Mouse (Mus musculus) hindbrain, embryonic 11.5 days (tissue): ENCODE measurements around the gene Naa40. TPM values are rescaled to one million over a fixed set of nuclear protein-coding genes. Genes with fewer than 3 reads are reported as not detected.

Experiments used
- ATAC-seq: fragments of 200-750 bp; cut with Nextera tagmentation; 2 replicates; pipeline ENCODE4 v1.8.0; 2017; ENCODE audit warnings: mild to moderate bottlenecking, moderate TSS enrichment, moderate library complexity; ENCODE audit not compliant: low FRiP score
- DNase-seq: peaks from one replicate; pipeline ENCODE4 v3.0.0-alpha.2; 2015; ENCODE audit warnings: low spot score
- H3K27ac ChIP-seq: fragments of 300-500 bp; sonication (generic); 2 replicates; pipeline ENCODE4 v1.5.1; 2014; ENCODE audit warnings: mild to moderate bottlenecking, low read depth, low read length
- H3K27me3 ChIP-seq: fragments of 300-500 bp; sonication (generic); 2 replicates; pipeline ENCODE4 v1.6.1; 2014; ENCODE audit warnings: mild to moderate bottlenecking, low read length, moderate library complexity, mixed read lengths; ENCODE audit not compliant: control insufficient read depth, insufficient read depth
- H3K36me3 ChIP-seq: fragments of 300-500 bp; sonication (generic); 2 replicates; pipeline ENCODE4 v1.6.1; 2014; ENCODE audit warnings: mild to moderate bottlenecking, low read length, moderate library complexity, mixed read lengths; ENCODE audit not compliant: control insufficient read depth, insufficient read depth
- H3K4me1 ChIP-seq: fragments of 300-500 bp; sonication (generic); replicated peaks from 2 replicates; pipeline ENCODE4 v1.6.1; 2014; ENCODE audit warnings: low read length, mixed read lengths; ENCODE audit not compliant: control insufficient read depth, insufficient read depth
- H3K4me2 ChIP-seq: fragments of 300-500 bp; sonication (generic); replicated peaks from 2 replicates; pipeline ENCODE4 v1.6.1; 2014; ENCODE audit warnings: mild to moderate bottlenecking, low read depth, low read length
- H3K4me3 ChIP-seq: fragments of 300-500 bp; sonication (generic); 2 replicates; pipeline ENCODE4 v1.5.1; 2014; ENCODE audit warnings: low read depth, low read length
- H3K9ac ChIP-seq: fragments of 300-500 bp; sonication (generic); 2 replicates; pipeline ENCODE4 v1.6.1; 2014; ENCODE audit warnings: low read depth, low read length
- H3K9me3 ChIP-seq: fragments of 300-500 bp; sonication (generic); 2 replicates; pipeline ENCODE4 v1.6.1; 2016; ENCODE audit warnings: low read length; ENCODE audit not compliant: control insufficient read depth
- WGBS: fragments of 180-500 bp; shearing (Covaris S2); extraction: QIAGEN DNeasy Blood & Tissue Kit; methylation state at CpG from one replicate; pipeline ENCODE4 v1.1.7; 2014; 5-methylcytosine and 5-hydroxymethylcytosine counted together
- polyA plus RNA-seq: library from polyadenylated mRNA; unstranded; fragments of >200 nt; fragmentation: Nextera tagmentation; extraction: Ambion mirVana; gene quantifications from 2 replicates; pipeline ENCODE4 v1.2.1, GENCODE M21; 2014

Gene Naa40
- polyA plus RNA-seq, 1 experiment from 2014 or later: 79.9 TPM

DNA sequence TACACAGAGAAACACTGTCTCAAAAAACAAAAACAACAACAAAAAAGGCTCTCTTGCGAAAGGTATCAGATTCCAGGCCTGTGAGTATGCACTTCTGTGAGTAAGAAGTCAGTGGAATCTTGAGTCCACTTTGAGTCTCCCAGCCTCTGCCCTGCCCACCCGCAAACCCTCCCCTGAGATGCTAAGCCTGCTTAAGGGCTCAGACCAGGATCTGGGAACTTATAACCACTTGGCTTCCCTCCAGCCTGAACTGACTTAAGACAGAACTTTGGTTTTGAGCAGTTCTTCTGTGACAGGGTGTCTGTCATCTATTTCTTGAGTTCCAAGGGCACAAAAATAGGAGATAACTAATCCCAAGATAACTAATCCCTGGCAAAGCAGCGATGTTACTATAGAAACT, 28.0 kb downstream of the Naa40 start:
- Histone ChIP-seq H3K9me3 (no peaks in the 10 kb centered on the region), H3K27ac (no peak overlapping the region), H3K27me3 (no peaks in the 10 kb centered on the region), H3K4me3 (no peak overlapping the region), H3K9ac (no peak overlapping the region), H3K4me1 (peaks cover 8% of the 10 kb centered on the region), H3K36me3 (0 out of 2 replicates have a peak, but pooled peaks cover 6% of the 10 kb centered on the region), H3K4me2 (no peak overlapping the region)
- ATAC-seq (no peak), DNase-seq (no peak)
- 94% methylated on average over 3 of the region's 3 CpGs for WGBS

DNA sequence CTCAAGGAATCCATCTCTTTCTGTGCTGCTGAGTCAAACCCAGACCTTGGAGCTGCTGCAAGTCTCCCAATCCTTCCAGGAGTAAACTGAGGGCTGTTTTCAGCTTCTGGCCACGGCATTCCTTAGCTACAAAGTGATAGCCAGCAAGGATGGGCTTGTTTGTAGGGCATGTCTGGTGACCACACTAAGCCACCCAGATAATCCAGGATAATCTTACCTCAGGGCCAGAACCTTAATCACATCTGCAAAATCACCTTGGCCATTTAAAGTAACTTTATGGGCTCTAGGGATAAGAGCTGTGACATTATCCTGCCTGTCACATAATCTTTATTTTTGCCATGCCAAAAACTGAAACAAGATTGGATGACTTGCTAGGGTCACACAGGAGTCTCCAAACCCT, 28.8 kb downstream of the Naa40 start:
- WGBS: 100% methylated on average over 1 of the region's 1 CpGs
- no peak overlapping the region for H3K4me3 ChIP-seq
- no peak overlapping the region for H3K4me2 ChIP-seq
- 0 out of 2 replicates have a peak, but pooled peaks cover 6% of the 10 kb centered on the region for H3K36me3 ChIP-seq
- H3K4me1 ChIP-seq: peaks cover 8% of the 10 kb centered on the region
- H3K9me3 ChIP-seq: no peaks in the 10 kb centered on the region
- no peak for DNase-seq
- no peak overlapping the region for H3K9ac ChIP-seq
- ATAC-seq: no peak
- no peak overlapping the region for H3K27ac ChIP-seq
- no peaks in the 10 kb centered on the region for H3K27me3 ChIP-seq

DNA sequence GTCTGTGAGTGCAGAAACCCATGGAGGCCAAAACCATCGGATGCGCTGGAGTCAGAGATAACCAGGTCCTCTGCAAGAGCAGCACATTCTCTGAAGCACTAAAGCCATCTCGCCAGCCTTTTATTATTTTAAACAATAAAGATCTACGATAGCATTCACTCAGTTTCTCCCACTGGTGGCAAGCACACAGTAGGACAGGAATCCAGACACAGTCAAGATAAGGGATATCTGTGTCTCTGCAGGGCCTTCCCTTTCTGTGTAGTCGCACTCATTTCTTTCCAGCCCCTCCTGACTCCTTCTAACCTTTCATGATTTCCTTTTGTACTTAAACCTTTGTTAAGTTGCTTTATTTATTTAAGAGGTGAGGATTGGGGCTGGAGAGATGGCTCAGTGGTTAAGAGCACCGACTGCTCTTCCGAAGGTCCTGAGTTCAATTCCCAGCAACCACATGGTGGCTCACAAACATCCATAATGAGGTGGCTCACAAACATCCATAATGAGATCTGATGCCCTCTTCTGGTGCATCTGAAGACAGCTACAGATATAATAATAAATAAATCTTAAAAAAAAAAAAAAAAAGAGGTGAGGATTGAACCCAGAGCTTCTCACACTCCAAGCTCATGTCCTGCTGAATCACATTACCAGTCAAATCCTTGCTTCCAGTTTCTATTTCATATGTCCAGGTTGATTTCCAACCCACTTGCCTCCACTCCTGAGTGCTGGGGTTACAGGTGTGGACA, 30.9 kb downstream of the Naa40 start:
- ATAC-seq: no peak
- no peak overlapping the region for H3K9ac ChIP-seq
- no peak overlapping the region for H3K4me2 ChIP-seq
- H3K4me3 ChIP-seq: no peak overlapping the region
- no peaks in the 10 kb centered on the region for H3K27me3 ChIP-seq
- H3K4me1 ChIP-seq: peaks cover 2% of the 10 kb centered on the region
- no peaks in the 10 kb centered on the region for H3K9me3 ChIP-seq
- DNase-seq: no peak
- 86% methylated on average over 7 of the region's 7 CpGs for WGBS
- no peak overlapping the region for H3K27ac ChIP-seq
- 0 out of 2 replicates have a peak, but pooled peaks cover 6% of the 10 kb centered on the region for H3K36me3 ChIP-seq

DNA sequence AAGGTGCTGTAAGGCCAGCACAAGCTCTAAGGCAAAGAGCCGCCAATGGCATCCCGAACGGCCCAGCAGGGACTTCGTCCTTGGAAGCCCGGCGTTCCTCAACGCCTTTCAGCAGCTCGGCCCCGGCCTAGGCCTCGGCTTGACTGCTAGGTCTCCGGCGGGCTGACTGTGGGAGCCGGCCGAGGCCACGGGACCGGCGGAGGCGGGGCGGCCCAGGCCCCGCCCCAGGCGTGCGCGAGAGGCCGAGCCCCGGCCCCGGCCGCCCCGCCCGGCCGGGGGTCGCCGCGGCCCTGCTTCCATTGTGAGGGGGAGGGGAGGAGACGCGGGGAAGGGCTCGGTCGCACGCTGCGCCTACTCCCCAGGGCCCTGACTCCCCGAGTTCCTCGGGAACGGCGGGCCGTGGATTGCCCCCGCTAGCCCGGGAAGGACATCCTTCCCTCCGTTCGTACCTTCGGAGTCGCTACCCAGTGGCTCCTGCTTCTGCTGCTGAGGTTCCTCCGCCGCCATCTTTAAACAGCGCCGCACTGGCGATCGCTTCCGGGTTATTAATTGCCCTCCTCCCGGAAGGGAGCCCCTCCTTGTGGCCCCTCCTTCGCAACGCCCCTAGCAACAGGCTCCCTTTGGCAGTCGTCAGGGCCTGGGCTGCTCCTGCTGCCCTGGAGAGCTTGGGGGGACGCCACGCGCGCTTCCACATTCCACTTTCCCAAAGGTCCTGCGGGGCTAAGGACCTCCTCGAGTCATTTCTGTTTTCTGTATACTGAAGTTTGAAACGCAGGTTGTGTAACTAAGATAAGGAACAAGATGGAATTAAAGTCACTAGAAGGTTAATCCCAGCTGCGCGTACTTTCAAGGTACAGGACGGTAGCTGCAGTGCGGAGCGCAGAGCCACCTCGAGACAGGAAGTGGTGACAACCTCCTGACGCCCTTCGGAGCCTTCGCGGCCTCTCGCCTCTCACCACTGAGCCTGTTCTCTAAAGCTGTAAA, 34.9 kb downstream of the Naa40 start, which contains the start of gene Otub1:
Gene Otub1 (minus strand): TSS at position 564 of the 984 bp plus-strand sequence.
- Histone ChIP-seq H3K4me3 (peak within 1 kb of the TSS; percentile 73), H3K9ac (peak within 1 kb of the TSS; percentile 85), H3K4me2 (peak within 1 kb of the TSS; percentile 72), H3K36me3 (peaks cover 5% of the 10 kb centered on the region; the same call in 1 of the 2 replicates), H3K27me3 (no peaks in the 10 kb centered on the region), H3K9me3 (no peaks in the 10 kb centered on the region), H3K4me1 (peaks cover 4% of the 10 kb centered on the region), H3K27ac (peak within 1 kb of the TSS; percentile 97)
- peak; percentile 99 for ATAC-seq
- peak; percentile 96 for DNase-seq
- WGBS: under 1% methylated on average over 66 of the region's 79 CpGs

DNA sequence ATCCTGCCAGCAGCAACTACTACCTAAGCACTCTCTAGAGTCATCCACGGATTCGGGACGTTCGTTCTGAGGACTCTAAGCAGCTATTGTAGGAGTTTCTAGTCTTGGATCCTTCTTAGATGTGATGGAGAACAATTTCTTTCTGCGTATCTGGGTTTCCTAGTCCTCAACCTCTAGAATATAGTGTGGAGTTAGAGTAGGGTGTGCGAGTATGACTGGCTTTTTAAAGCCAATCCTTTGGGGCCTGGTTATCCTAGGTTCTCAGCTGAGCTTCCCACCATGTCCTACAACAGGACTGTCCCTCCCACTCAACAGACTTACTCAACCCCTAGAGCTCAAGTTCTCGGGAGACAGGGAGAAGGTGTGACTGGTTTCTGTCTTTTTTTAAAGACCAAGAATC, 35.7 kb downstream of the Naa40 start:
- ATAC-seq: no peak
- peaks cover 8% of the 10 kb centered on the region; the same call in 1 of the 2 replicates for H3K36me3 ChIP-seq
- no peaks in the 10 kb centered on the region for H3K9me3 ChIP-seq
- no peaks in the 10 kb centered on the region for H3K27me3 ChIP-seq
- H3K9ac ChIP-seq: peak overlapping the region; percentile 85
- H3K27ac ChIP-seq: peak overlapping the region; percentile 97
- H3K4me1 ChIP-seq: peaks cover 4% of the 10 kb centered on the region
- DNase-seq: no peak
- peak overlapping the region; percentile 72 for H3K4me2 ChIP-seq
- 37% methylated on average over 7 of the region's 7 CpGs for WGBS
- H3K4me3 ChIP-seq: peak overlapping the region; percentile 73

DNA sequence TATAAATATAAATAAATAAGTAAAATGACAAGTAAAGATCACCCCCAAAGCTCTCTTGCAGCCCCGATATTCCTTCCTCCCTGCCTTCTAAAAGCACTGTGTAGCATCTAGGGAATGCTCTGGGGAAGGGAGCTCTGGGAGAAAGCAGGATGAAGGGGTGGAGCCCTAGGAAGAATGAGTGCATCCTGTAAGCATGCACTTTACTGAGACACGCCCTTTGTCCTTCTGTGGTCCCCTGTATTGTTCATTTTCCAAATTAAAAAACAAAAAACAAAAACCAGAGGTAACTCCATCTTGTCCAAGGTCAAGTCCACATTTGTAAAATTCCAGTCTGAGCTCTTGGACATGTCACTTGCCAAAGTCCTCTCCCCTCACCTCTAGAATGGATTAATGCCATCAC, 36.1 kb downstream of the Naa40 start:
- peak overlapping the region; percentile 97 for H3K27ac ChIP-seq
- H3K36me3 ChIP-seq: peaks cover 12% of the 10 kb centered on the region
- DNase-seq (no peak), ATAC-seq (no peak)
- peaks cover 4% of the 10 kb centered on the region for H3K4me1 ChIP-seq
- H3K9ac ChIP-seq: peak overlapping the region; percentile 85
- peak overlapping the region; percentile 72 for H3K4me2 ChIP-seq
- H3K9me3 ChIP-seq: no peaks in the 10 kb centered on the region
- WGBS: 71% methylated on average over 2 of the region's 2 CpGs
- H3K4me3 ChIP-seq: peak overlapping the region; percentile 73
- no peaks in the 10 kb centered on the region for H3K27me3 ChIP-seq

DNA sequence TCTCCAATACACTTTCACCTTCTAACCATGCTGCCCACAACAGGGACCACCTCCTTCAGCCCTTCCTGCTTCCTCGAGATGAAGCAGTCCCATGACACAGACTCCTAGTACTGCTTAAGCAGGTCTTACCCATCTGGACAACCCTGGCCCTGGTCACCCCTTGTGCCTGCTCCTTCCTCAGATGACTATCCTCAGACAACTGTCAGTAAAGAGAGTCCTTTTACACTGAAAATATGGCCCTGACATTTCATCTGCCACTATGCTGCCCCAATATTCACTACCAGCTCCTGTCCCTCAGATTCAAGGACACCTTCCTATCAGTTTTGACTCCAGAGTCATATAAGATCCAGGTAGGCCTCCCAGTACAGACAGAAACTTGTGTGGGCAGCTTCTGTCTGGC, 40.6 kb downstream of the Naa40 start:
- Histone ChIP-seq H3K4me3 (no peak overlapping the region), H3K9ac (no peak overlapping the region), H3K36me3 (peaks cover 21% of the 10 kb centered on the region), H3K27ac (no peak overlapping the region), H3K27me3 (no peaks in the 10 kb centered on the region), H3K4me1 (peaks cover 10% of the 10 kb centered on the region), H3K9me3 (no peaks in the 10 kb centered on the region), H3K4me2 (no peak overlapping the region; the same call in 1 of the 2 replicates)
- WGBS: 90% methylated on average over 1 of the region's 1 CpGs
- ATAC-seq (no peak), DNase-seq (no peak)

DNA sequence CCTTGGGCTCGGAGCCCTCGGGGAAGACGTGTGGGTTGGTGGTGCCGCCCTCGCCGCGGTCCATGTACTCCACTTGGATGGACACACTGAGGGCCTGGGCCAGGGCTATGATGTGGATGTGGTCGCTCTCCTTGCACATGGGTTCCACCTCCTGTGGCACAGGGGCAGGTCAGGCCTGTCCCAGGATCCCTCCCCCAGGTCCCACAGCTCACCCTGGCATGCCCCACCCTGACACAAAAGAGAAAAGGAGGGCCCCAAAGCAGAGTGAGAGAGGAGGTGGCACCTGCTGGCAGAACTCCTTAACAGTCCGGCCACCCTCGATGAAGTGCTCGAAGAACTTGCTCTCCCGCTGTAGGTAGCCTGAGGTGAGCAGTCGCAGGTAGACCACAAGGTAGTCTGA, 41.9 kb downstream of the Naa40 start:
- H3K4me1 ChIP-seq: peaks cover 6% of the 10 kb centered on the region; the same call in 1 of the 2 replicates
- H3K36me3 ChIP-seq: peaks cover 21% of the 10 kb centered on the region
- no peak overlapping the region for H3K9ac ChIP-seq
- H3K4me3 ChIP-seq: no peak overlapping the region
- no peak for ATAC-seq
- no peak overlapping the region for H3K27ac ChIP-seq
- 0 out of 2 replicates have a peak, but pooled peaks cover 3% of the 10 kb centered on the region for H3K27me3 ChIP-seq
- 95% methylated on average over 13 of the region's 13 CpGs for WGBS
- DNase-seq: no peak
- H3K9me3 ChIP-seq: no peaks in the 10 kb centered on the region
- H3K4me2 ChIP-seq: no peak overlapping the region
